Mouse (Mus musculus) brown adipose tissue, adult 24 weeks (tissue): Measurements from ENCODE around the gene Gm20931. TPM values are rescaled to one million over a fixed set of nuclear protein-coding genes. Genes with fewer than 3 reads are reported as not detected.
"Not testable (repeated sequence)": the region's sequence is repeated elsewhere in the genome, so short reads cannot be mapped to it uniquely, and the experiment has no call there.

Source experiments
- H3K27ac ChIP-seq: fragments of 200-500 bp; replicated peaks from 2 replicates; pipeline ENCODE4 v1.5.1; 2012; ENCODE audit warnings: low read depth, mild to moderate bottlenecking, low read length
- H3K4me1 ChIP-seq: fragments of 200-500 bp; 2 replicates; pipeline ENCODE4 v1.6.1; 2012; ENCODE audit warnings: low read length, mixed read lengths; ENCODE audit not compliant: control insufficient read depth, insufficient read depth, insufficient read length
- H3K4me3 ChIP-seq: fragments of 200-500 bp; 2 replicates; pipeline ENCODE4 v1.5.1; 2012; ENCODE audit warnings: low read depth, mild to moderate bottlenecking, low read length, moderate library complexity; ENCODE audit not compliant: insufficient read depth
- polyA plus RNA-seq: library from polyadenylated mRNA; stranded (reverse); fragments of >200 nt; gene quantifications from 2 replicates; pipeline ENCODE4 v1.2.4, GENCODE M21; 2012; ENCODE audit not compliant: missing spikeins, insufficient read depth, insufficient read length

Gene Gm20931
- polyA plus RNA-seq, result not detected in 2 replicates

DNA sequence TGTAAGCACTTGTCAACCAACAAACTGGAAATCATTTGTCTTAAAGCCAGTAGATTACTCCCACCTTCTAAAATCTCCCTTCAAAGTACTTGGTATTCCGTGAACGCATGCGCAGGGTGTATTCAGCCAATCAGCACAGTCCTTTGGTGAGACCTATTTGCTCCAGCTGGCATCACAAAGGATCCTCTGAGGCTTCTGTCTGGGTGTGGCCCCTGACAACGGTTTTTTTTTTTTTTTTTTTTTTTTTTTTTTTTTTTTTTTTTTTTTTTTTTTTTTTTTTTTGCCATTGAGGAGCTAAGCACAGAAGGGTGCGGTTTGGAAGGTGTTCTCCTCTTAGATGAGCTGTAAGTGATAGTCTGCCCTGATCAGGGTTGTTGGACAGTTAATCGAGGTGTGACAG lies at the start of gene Gm20931:
Gm20931 (plus strand) TSS at position 301 of the 400 bp plus-strand sequence.
- H3K4me3 ChIP-seq, H3K27ac ChIP-seq, H3K4me1 ChIP-seq: not testable (repeated sequence)
